8 mouse cellular contexts compared by ENCODE assay signal in genomic region chr17:90087616-90088313, GRCm38 (mm10).
A peak's percentile ranks its signal among the peaks of the same experiment; 100 is the strongest.
DNase-seq lines count a peak whose midpoint lies in the region; ATAC-seq lines count a peak whose summit lies in the region.

No protein-coding gene starts in this region.

- H3K4me3 ChIP-seq in megakaryocyte, embryonic 14.5 days (replicated peaks): peak overlapping the region; percentile 44
- peak overlapping the region; percentile 38 for H3K4me3 ChIP-seq in limb, embryonic 12.5 days (replicated peaks)
- peak overlapping the region; percentile 36 for H3K4me3 ChIP-seq in stomach, embryonic 16.5 days (replicated peaks; ENCODE audit: low read length)

- WGBS in limb, embryonic 12.5 days: 54% methylated on average over 11 of the region's 11 CpGs
- 59% methylated on average over 11 of the region's 11 CpGs for WGBS in stomach, embryonic 16.5 days

- intact Hi-C loops in left cerebral cortex, postnatal 4 days (cut with DNase I): no loop called here

- H3K9me3 ChIP-seq in megakaryocyte, embryonic 14.5 days: peaks cover 9% of the 10 kb centered on the region; the same call in 1 of the 2 replicates
- H3K9me3 ChIP-seq in limb, embryonic 12.5 days: no peaks in the 10 kb centered on the region
- H3K9me3 ChIP-seq in stomach, embryonic 16.5 days (replicated peaks; ENCODE audit: control insufficient read depth, low read length): no peaks in the 10 kb centered on the region

- no peak overlapping the region for H3K27ac ChIP-seq in limb, embryonic 12.5 days
- H3K27ac ChIP-seq in stomach, embryonic 16.5 days (ENCODE audit: low read length): no peak overlapping the region

- H3K27me3 ChIP-seq in megakaryocyte, embryonic 14.5 days (replicated peaks): no peaks in the 10 kb centered on the region
- 0 out of 2 replicates have a peak, but pooled peaks cover 5% of the 10 kb centered on the region for H3K27me3 ChIP-seq in limb, embryonic 12.5 days
- no peaks in the 10 kb centered on the region for H3K27me3 ChIP-seq in stomach, embryonic 16.5 days (ENCODE audit: control insufficient read depth, insufficient read depth, low read length)

- no peak for DNase-seq in frontal cortex, postnatal 36 days (ENCODE audit: low spot score in 2 of 2)
- no peak for DNase-seq in left cerebral cortex, postnatal 4 days

- no peaks in the 10 kb centered on the region for H3K36me3 ChIP-seq in megakaryocyte, embryonic 14.5 days (replicated peaks; ENCODE audit: low read length)
- H3K36me3 ChIP-seq in limb, embryonic 12.5 days: no peaks in the 10 kb centered on the region
- no peaks in the 10 kb centered on the region for H3K36me3 ChIP-seq in stomach, embryonic 16.5 days (ENCODE audit: control insufficient read depth, insufficient read depth, low read length)

- no peaks in the 10 kb centered on the region for H3K4me1 ChIP-seq in megakaryocyte, embryonic 14.5 days
- no peaks in the 10 kb centered on the region for H3K4me1 ChIP-seq in limb, embryonic 12.5 days (replicated peaks)
- H3K4me1 ChIP-seq in stomach, embryonic 16.5 days (ENCODE audit: control insufficient read depth, insufficient read depth, low read length): no peaks in the 10 kb centered on the region

- peak overlapping the region; percentile 57 for H3K4me2 ChIP-seq in limb, embryonic 12.5 days
- H3K4me2 ChIP-seq in stomach, embryonic 16.5 days (ENCODE audit: low read depth, low read length): peak overlapping the region; percentile 55

- ATAC-seq in frontal cortex, adult (ENCODE audit: low TSS enrichment): peak; percentile 48
- ATAC-seq in megakaryocyte, adult 5-6 weeks (ENCODE audit: poor library complexity, severe bottlenecking): no peak
- ATAC-seq in limb, embryonic 12.5 days (ENCODE audit: insufficient number of reproducible peaks, insufficient read depth, low FRiP score, low TSS enrichment, low read depth): no peak
- no peak for ATAC-seq in stomach, embryonic 16.5 days (ENCODE audit: insufficient read depth, low FRiP score)
- ATAC-seq in monocyte, adult 5-6 weeks (replicated peaks; ENCODE audit: insufficient number of reproducible peaks, low FRiP score, low TSS enrichment, poor library complexity, severe bottlenecking): no peak

- peak overlapping the region; percentile 35 for H3K9ac ChIP-seq in limb, embryonic 12.5 days (replicated peaks)
- no peak overlapping the region for H3K9ac ChIP-seq in stomach, embryonic 16.5 days (ENCODE audit: low read length)
